Mouse (Mus musculus) neural tube, embryonic 10.5 days (tissue): ENCODE measurements at regions not wholly inside any gene's neighbourhood (a gene's known extent, or its start where the extent isn't known, plus 50 kb on each side); places are given as distances from the start of the nearest gene placed in this dataset.

Experiments used
- DNase-seq: peaks from one replicate; pipeline ENCODE4 v3.0.0-alpha.2; 2017; ENCODE audit warnings: low spot score; ENCODE audit errors: extremely low spot score

DNA sequence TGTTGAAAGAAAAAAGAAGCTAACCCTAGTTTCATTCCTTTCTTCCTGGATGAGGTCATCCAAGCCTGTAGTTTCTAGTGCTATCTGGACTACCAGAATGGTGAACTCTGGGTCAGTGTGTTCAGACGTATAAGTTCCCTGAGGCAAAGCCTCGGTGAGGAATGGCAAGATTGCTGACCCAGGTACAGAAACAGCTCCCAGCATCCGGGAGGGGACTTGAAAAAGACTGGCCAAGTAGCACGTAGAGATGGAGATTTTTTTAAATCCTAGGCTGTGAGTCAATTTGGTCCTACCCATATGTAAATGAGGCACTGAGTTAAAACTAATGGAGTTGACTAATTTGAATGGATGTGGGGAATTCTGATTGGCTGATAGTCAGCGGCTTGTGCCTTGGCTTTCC is 55.0 kb upstream of the Gm11084 start:
- DNase-seq: no peak

DNA sequence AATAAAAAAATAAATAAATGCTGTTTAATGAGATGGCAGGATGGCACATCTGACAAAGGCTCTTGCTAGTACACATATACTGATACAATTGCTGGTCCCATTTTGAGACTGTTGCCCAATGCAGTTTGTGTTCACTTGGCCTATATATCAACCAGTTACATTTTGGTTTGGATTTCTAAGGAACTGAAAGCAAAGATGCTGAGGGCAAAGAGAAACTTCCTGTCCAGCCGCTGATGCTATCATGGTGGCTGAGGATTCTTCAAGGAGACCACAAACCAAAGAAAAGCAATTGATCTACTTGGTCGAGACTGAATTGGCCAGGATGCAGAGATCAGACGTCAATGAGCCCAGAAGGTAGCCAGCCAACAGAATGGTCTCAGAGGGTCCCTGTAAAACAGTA is 53.5 kb upstream of the Gm11084 start:
- DNase-seq: no peak

DNA sequence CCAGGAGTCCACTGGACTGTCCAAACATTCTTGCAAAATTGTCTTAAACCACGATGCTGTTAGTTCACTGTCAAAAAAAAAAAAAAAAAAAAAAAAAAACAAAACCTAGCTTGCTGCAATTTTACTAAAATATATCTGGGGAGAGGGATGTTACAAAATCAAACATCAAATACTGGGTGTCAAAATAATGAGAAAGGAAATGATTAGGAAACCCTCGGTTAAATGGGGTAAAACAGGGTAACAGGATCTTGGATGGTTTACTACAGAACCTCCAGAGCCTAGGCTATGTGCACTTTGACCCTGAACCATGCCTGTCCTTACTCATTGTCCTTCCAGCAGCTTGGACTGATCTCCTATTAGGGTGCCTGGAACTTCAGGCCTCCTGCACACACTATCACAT is 52.8 kb upstream of the Gm11084 start:
- no peak for DNase-seq

DNA sequence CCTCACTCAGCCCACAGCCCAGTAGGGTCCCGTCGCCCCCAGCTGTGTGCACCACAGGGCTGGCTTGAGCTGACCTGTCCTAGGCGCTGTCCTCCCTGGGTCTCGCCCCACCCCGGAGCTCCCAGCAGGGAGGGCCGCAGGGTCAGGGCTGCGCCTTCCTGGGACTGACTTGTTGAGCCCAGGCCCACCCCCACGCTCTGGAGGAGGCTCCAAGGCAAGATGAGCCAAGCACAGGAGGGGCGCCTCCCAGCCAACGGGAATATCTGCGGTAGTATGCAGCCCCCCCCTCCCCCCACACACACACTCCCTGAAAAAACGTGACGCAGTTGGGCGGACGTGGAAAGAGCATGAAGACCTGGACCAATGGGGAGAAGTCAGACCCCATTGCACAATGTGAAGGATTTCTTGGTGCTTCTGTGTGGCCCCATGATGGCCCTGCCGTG is 51.8 kb upstream of the Gm11084 start:
- peak; percentile 48 for DNase-seq

DNA sequence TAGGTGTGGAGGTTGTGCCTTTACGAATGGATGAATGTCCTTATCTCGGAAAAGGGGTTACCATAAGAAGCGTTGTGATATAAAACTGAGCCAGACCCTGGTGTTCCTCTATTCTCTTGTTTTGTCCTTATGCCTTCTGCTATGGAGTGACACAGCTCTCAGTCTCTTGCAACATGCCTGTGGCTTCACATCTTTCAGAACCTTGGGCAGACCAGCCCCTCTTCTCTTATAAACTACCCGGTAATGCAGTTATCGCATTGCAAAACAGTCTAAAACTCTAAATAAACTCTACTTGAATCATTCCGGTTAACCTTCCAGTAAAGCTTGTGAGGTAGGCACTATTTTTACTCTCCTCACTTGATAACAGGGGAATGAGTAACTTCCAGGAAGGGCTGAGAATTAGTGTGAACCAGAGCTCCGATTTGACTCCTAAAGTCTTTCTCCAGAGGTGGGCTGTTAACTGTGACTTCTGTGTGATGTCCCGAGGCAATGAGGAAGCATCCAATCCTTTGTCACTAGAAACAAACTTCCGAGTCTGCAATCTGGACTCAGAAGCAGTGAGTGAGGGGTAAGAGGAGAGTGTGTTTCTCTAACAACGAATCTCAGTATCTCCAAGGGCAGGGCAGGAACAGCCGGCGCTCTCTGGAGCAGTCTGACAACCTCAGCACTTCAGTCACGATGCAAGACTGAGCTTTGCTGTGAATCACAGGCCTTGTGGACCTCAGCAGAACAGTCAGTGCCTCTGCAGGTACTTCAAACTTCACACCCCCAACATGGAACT is 50.9 kb upstream of the Gm11084 start:
- DNase-seq: peak; percentile 29
